Mouse (Mus musculus) olfactory bulb, adult 2 months (tissue): ENCODE results near the gene Syt10.

Experiments used
- CTCF ChIP-seq: fragments of 200-500 bp; IDR thresholded peaks from 2 replicates; pipeline ENCODE4 v1.5.1; 2012; ENCODE audit warnings: low read depth, mild to moderate bottlenecking, low read length, moderate library complexity; ENCODE audit not compliant: insufficient read depth
- POLR2A ChIP-seq: fragments of 200-500 bp; IDR thresholded peaks from 2 replicates; pipeline ENCODE4 v1.6.1; 2012; ENCODE audit warnings: mild to moderate bottlenecking, low read depth, low read length, moderate library complexity; ENCODE audit not compliant: insufficient read depth

DNA sequence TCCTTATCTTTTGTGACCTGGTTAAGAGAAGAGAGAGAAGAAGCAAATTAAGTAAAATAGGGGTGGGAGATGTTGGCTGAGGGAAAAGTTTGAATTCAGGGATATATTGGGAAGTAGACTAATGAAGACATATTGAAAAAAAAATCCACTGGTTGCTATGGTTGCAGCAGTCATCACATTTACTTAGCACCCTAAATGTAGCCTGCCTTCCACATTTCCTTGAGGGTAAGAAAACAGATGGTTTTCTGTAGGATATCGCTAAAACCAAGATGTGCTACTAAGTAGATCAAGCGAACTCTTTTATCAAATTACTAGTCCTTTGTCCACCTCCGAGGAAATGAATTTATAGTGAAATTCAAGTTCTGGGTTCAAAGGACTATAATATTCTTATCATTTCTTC is 37.2 kb downstream of the Syt10 start:
- no peak for TF ChIP-seq CTCF
- no peak for TF ChIP-seq POLR2A
